Mouse (Mus musculus): ENCODE measurements at regions not wholly inside any gene's neighbourhood (a gene's known extent, or its start where the extent isn't known, plus 50 kb on each side); places are given as distances from the start of the nearest gene placed in this dataset.

- DNase-seq (ENCODE audit: low spot score in 2 of 2) = no peak
Measured at GRCm38 (mm10) chr7:83476861-83477260, 107.9 kb upstream of the Tmc3 start.

- no peak for DNase-seq (ENCODE audit: low spot score in 2 of 2)
Measured at GRCm38 (mm10) chr7:83477661-83478121, 107.0 kb upstream of the Tmc3 start.

- no peak for DNase-seq (ENCODE audit: low spot score in 2 of 2)
Measured at GRCm38 (mm10) chr7:83481655-83482054, 103.1 kb upstream of the Tmc3 start.

GRCm38 (mm10) chr7:83482254-83482653 lies 102.5 kb upstream of the Tmc3 start:
- no peak for DNase-seq (ENCODE audit: low spot score in 2 of 2)

GRCm38 (mm10) chr7:83482671-83483304 lies 101.9 kb upstream of the Tmc3 start:
- no peak for DNase-seq (ENCODE audit: low spot score in 2 of 2)

- DNase-seq (ENCODE audit: low spot score in 2 of 2) = no peak
Measured at GRCm38 (mm10) chr7:83486156-83486750, 98.5 kb upstream of the Tmc3 start.

- no peak for DNase-seq (ENCODE audit: low spot score in 2 of 2)
Measured at GRCm38 (mm10) chr7:83489790-83490189, 94.9 kb upstream of the Tmc3 start.

- no peak for DNase-seq (ENCODE audit: low spot score in 2 of 2)
Measured at GRCm38 (mm10) chr7:83504996-83505645, 79.6 kb upstream of the Tmc3 start.

GRCm38 (mm10) chr7:83516295-83516694 lies 68.4 kb upstream of the Tmc3 start:
- DNase-seq (ENCODE audit: low spot score in 2 of 2) = no peak

GRCm38 (mm10) chr7:83521511-83521910 lies 63.2 kb upstream of the Tmc3 start:
- no peak for DNase-seq (ENCODE audit: low spot score in 2 of 2)

All from spleen, postnatal 4 days (tissue).